Mouse (Mus musculus): ENCODE results near the gene Tubb4a. TPM values are rescaled to one million over a fixed set of nuclear protein-coding genes. Genes with fewer than 3 reads are reported as not detected.
A peak's percentile ranks its signal among the peaks of the same experiment; 100 is the strongest.

Tubb4a gene
- polyA plus RNA-seq, 1 experiment from 2014 or later, result 5.7 TPM

- no peak overlapping the region for H3K9ac ChIP-seq (ENCODE audit: low read length)
- H3K36me3 ChIP-seq (ENCODE audit: control insufficient read depth, insufficient read depth), result no peaks in the 10 kb centered on the region
- no peak overlapping the region for H3K4me3 ChIP-seq (ENCODE audit: low read length)
- no peak overlapping the region for H3K27ac ChIP-seq (ENCODE audit: low read length)
- H3K27me3 ChIP-seq (ENCODE audit: control insufficient read depth, insufficient read depth, low read length), result no peaks in the 10 kb centered on the region
- ATAC-seq (replicated peaks; ENCODE audit: extremely low read depth, insufficient read depth, low FRiP score), result no peak
- 0 out of 2 replicates have a peak, but pooled peaks cover 3% of the 10 kb centered on the region for H3K4me1 ChIP-seq (ENCODE audit: control insufficient read depth, insufficient read depth, low read length)
- no peak overlapping the region for H3K4me2 ChIP-seq (ENCODE audit: low read depth, low read length)
- 74% methylated on average over 2 of the region's 2 CpGs for WGBS
- no peaks in the 10 kb centered on the region for H3K9me3 ChIP-seq (replicated peaks; ENCODE audit: control insufficient read depth, low read length)
Observed at GRCm38 (mm10) chr17:57121856-57122255, 34.3 kb upstream of the Tubb4a start.

GRCm38 (mm10) chr17:57118524-57119349, 31.2 kb upstream of the Tubb4a start:
- WGBS, result 2% methylated on average over 11 of the region's 11 CpGs
- Histone ChIP-seq H3K27me3 (ENCODE audit: control insufficient read depth, insufficient read depth, low read length) (no peaks in the 10 kb centered on the region), H3K4me3 (ENCODE audit: low read length) (no peak overlapping the region), H3K4me2 (ENCODE audit: low read depth, low read length) (peak overlapping the region; percentile 38), H3K36me3 (ENCODE audit: control insufficient read depth, insufficient read depth) (no peaks in the 10 kb centered on the region), H3K27ac (ENCODE audit: low read length) (no peak overlapping the region), H3K9me3 (replicated peaks; ENCODE audit: control insufficient read depth, low read length) (no peaks in the 10 kb centered on the region), H3K9ac (ENCODE audit: low read length) (no peak overlapping the region), H3K4me1 (ENCODE audit: control insufficient read depth, insufficient read depth, low read length) (0 out of 2 replicates have a peak, but pooled peaks cover 3% of the 10 kb centered on the region)
- ATAC-seq (replicated peaks; ENCODE audit: extremely low read depth, insufficient read depth, low FRiP score), result peak; percentile 69

- Histone ChIP-seq H3K27me3 (ENCODE audit: control insufficient read depth, insufficient read depth, low read length) (no peaks in the 10 kb centered on the region), H3K4me2 (ENCODE audit: low read depth, low read length) (no peak overlapping the region), H3K4me3 (ENCODE audit: low read length) (no peak overlapping the region), H3K9me3 (replicated peaks; ENCODE audit: control insufficient read depth, low read length) (no peaks in the 10 kb centered on the region), H3K9ac (ENCODE audit: low read length) (no peak overlapping the region), H3K27ac (ENCODE audit: low read length) (no peak overlapping the region), H3K4me1 (ENCODE audit: control insufficient read depth, insufficient read depth, low read length) (0 out of 2 replicates have a peak, but pooled peaks cover 3% of the 10 kb centered on the region), H3K36me3 (ENCODE audit: control insufficient read depth, insufficient read depth) (no peaks in the 10 kb centered on the region)
- no peak for ATAC-seq (replicated peaks; ENCODE audit: extremely low read depth, insufficient read depth, low FRiP score)
- 67% methylated on average over 2 of the region's 2 CpGs for WGBS
Observed at GRCm38 (mm10) chr17:57116801-57117200, 29.2 kb upstream of the Tubb4a start.

GRCm38 (mm10) chr17:57112768-57113474, 25.3 kb upstream of the Tubb4a start:
- H3K9ac ChIP-seq (ENCODE audit: low read length), result no peak overlapping the region
- no peaks in the 10 kb centered on the region for H3K36me3 ChIP-seq (ENCODE audit: control insufficient read depth, insufficient read depth)
- no peak for ATAC-seq (replicated peaks; ENCODE audit: extremely low read depth, insufficient read depth, low FRiP score)
- WGBS, result 76% methylated on average over 10 of the region's 10 CpGs
- no peaks in the 10 kb centered on the region for H3K27me3 ChIP-seq (ENCODE audit: control insufficient read depth, insufficient read depth, low read length)
- H3K9me3 ChIP-seq (replicated peaks; ENCODE audit: control insufficient read depth, low read length), result no peaks in the 10 kb centered on the region
- no peak overlapping the region for H3K4me2 ChIP-seq (ENCODE audit: low read depth, low read length)
- no peaks in the 10 kb centered on the region for H3K4me1 ChIP-seq (ENCODE audit: control insufficient read depth, insufficient read depth, low read length)
- no peak overlapping the region for H3K4me3 ChIP-seq (ENCODE audit: low read length)
- no peak overlapping the region for H3K27ac ChIP-seq (ENCODE audit: low read length)

- Histone ChIP-seq H3K27me3 (ENCODE audit: control insufficient read depth, insufficient read depth, low read length) (no peaks in the 10 kb centered on the region), H3K9me3 (replicated peaks; ENCODE audit: control insufficient read depth, low read length) (no peaks in the 10 kb centered on the region), H3K27ac (ENCODE audit: low read length) (no peak overlapping the region), H3K4me3 (ENCODE audit: low read length) (no peak overlapping the region), H3K4me1 (ENCODE audit: control insufficient read depth, insufficient read depth, low read length) (0 out of 2 replicates have a peak, but pooled peaks cover 3% of the 10 kb centered on the region), H3K36me3 (ENCODE audit: control insufficient read depth, insufficient read depth) (no peaks in the 10 kb centered on the region), H3K4me2 (ENCODE audit: low read depth, low read length) (no peak overlapping the region), H3K9ac (ENCODE audit: low read length) (no peak overlapping the region)
- 80% methylated on average over 1 of the region's 1 CpGs for WGBS
- no peak for ATAC-seq (replicated peaks; ENCODE audit: extremely low read depth, insufficient read depth, low FRiP score)
Observed at GRCm38 (mm10) chr17:57110005-57110404, 22.4 kb upstream of the Tubb4a start.

- Histone ChIP-seq H3K4me3 (ENCODE audit: low read length) (no peak overlapping the region), H3K4me1 (ENCODE audit: control insufficient read depth, insufficient read depth, low read length) (peaks cover 10% of the 10 kb centered on the region), H3K9ac (ENCODE audit: low read length) (no peak overlapping the region), H3K36me3 (ENCODE audit: control insufficient read depth, insufficient read depth) (no peaks in the 10 kb centered on the region), H3K4me2 (ENCODE audit: low read depth, low read length) (no peak overlapping the region), H3K27ac (ENCODE audit: low read length) (no peak overlapping the region), H3K27me3 (ENCODE audit: control insufficient read depth, insufficient read depth, low read length) (no peaks in the 10 kb centered on the region), H3K9me3 (replicated peaks; ENCODE audit: control insufficient read depth, low read length) (no peaks in the 10 kb centered on the region)
- WGBS, result 30% methylated on average over 5 of the region's 5 CpGs
- no peak for ATAC-seq (replicated peaks; ENCODE audit: extremely low read depth, insufficient read depth, low FRiP score)
Observed at GRCm38 (mm10) chr17:57108666-57109171, 21.1 kb upstream of the Tubb4a start.

GRCm38 (mm10) chr17:57108040-57108665, 20.6 kb upstream of the Tubb4a start:
- no peaks in the 10 kb centered on the region for H3K36me3 ChIP-seq (ENCODE audit: control insufficient read depth, insufficient read depth)
- H3K27ac ChIP-seq (ENCODE audit: low read length), result no peak overlapping the region
- 71% methylated on average over 7 of the region's 7 CpGs for WGBS
- H3K9me3 ChIP-seq (replicated peaks; ENCODE audit: control insufficient read depth, low read length), result no peaks in the 10 kb centered on the region
- no peak for ATAC-seq (replicated peaks; ENCODE audit: extremely low read depth, insufficient read depth, low FRiP score)
- H3K4me3 ChIP-seq (ENCODE audit: low read length), result no peak overlapping the region
- no peak overlapping the region for H3K9ac ChIP-seq (ENCODE audit: low read length)
- H3K4me1 ChIP-seq (ENCODE audit: control insufficient read depth, insufficient read depth, low read length), result peaks cover 10% of the 10 kb centered on the region
- no peaks in the 10 kb centered on the region for H3K27me3 ChIP-seq (ENCODE audit: control insufficient read depth, insufficient read depth, low read length)
- H3K4me2 ChIP-seq (ENCODE audit: low read depth, low read length), result no peak overlapping the region

DNA sequence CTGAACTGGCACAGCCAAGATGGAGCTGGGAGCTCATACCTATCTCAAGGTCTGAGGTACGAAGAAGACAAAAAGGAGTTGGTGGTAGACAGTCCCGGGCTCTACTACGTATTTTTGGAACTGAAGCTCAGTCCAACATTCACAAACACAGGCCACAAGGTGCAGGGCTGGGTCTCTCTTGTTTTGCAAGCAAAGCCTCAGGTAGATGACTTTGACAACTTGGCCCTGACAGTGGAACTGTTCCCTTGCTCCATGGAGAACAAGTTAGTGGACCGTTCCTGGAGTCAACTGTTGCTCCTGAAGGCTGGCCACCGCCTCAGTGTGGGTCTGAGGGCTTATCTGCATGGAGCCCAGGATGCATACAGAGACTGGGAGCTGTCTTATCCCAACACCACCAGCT, 19.5 kb upstream of the Tubb4a start:
- WGBS, result 88% methylated on average over 5 of the region's 5 CpGs
- Histone ChIP-seq H3K4me3 (ENCODE audit: low read length) (no peak overlapping the region), H3K27ac (ENCODE audit: low read length) (no peak overlapping the region), H3K9ac (ENCODE audit: low read length) (no peak overlapping the region), H3K36me3 (ENCODE audit: control insufficient read depth, insufficient read depth) (no peaks in the 10 kb centered on the region), H3K4me1 (ENCODE audit: control insufficient read depth, insufficient read depth, low read length) (peaks cover 10% of the 10 kb centered on the region), H3K4me2 (ENCODE audit: low read depth, low read length) (no peak overlapping the region), H3K27me3 (ENCODE audit: control insufficient read depth, insufficient read depth, low read length) (no peaks in the 10 kb centered on the region), H3K9me3 (replicated peaks; ENCODE audit: control insufficient read depth, low read length) (no peaks in the 10 kb centered on the region)
- no peak for ATAC-seq (replicated peaks; ENCODE audit: extremely low read depth, insufficient read depth, low FRiP score)

Data from heart, embryonic 16.5 days (tissue).